Mouse (Mus musculus) heart, adult 2 months (tissue): ENCODE measurements at regions not wholly inside any gene's neighbourhood (a gene's known extent, or its start where the extent isn't known, plus 50 kb on each side); places are given as distances from the start of the nearest gene placed in this dataset.

Experiments used
- CTCF ChIP-seq: fragments of 200-600 bp; IDR thresholded peaks from 2 replicates; pipeline ENCODE4 v1.8.1; 2022; ENCODE audit warnings: antibody characterized with exemption, mild to moderate bottlenecking, moderate library complexity
- POLR2A ChIP-seq: fragments of 200-500 bp; IDR thresholded peaks from 2 replicates; pipeline ENCODE4 v1.6.1; 2011; ENCODE audit warnings: mild to moderate bottlenecking, low read depth, low read length, control low read depth; ENCODE audit not compliant: insufficient read depth

- no peak for TF ChIP-seq CTCF
- no peak for TF ChIP-seq POLR2A
Measured at GRCm38 (mm10) chr13:52189382-52189923, 341.6 kb downstream of the Diras2 start.
